8 mouse cellular contexts compared by ENCODE assay signal in the genomic region with DNA sequence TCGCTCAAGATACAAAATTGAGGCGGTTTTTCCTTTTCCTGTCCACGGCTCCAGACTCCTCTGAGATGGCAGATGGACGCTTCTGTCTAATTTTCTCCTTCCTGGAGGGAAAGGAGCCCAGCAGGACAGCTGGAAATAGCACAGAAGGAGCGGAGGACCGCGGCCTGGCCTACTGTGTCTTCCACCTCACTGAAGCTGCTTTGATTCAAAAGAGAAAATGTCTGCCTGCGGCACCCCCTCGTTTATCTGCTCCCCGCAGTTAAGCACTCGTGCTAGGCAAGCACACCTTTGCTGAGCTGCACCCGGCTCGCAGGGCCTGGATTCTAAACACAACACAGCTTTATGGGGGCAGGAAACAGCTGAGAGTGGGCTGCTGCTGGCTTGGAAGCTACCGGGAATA. TPM values are rescaled to one million over a fixed set of nuclear protein-coding genes. Genes with fewer than 3 reads are reported as not detected.
DNase-seq lines count a peak whose midpoint lies in the region; ATAC-seq and TF ChIP-seq lines count a peak whose summit lies in the region.

No protein-coding gene starts in this region.

- no peak overlapping the region for H3K4me3 ChIP-seq in lung, postnatal 0 days (ENCODE audit: low read depth, low read length)
- H3K4me3 ChIP-seq in hindbrain, embryonic 15.5 days = no peak overlapping the region
- H3K4me3 ChIP-seq in stomach, embryonic 15.5 days (replicated peaks) = no peak overlapping the region

- H3K27me3 ChIP-seq in lung, postnatal 0 days (replicated peaks; ENCODE audit: insufficient read depth, low read length) = no peaks in the 10 kb centered on the region
- H3K27me3 ChIP-seq in hindbrain, embryonic 15.5 days = no peaks in the 10 kb centered on the region
- H3K27me3 ChIP-seq in stomach, embryonic 15.5 days (replicated peaks) = no peaks in the 10 kb centered on the region

- WGBS in lung, postnatal 0 days = 32% methylated on average over 13 of the region's 14 CpGs
- 45% methylated on average over 14 of the region's 14 CpGs for WGBS in hindbrain, embryonic 15.5 days
- 49% methylated on average over 14 of the region's 14 CpGs for WGBS in stomach, embryonic 15.5 days

- no peak for DNase-seq in frontal cortex, adult 2 months (ENCODE audit: extremely low spot score in 1 of 2, low spot score in 1 of 2)
- no peak for DNase-seq in lung, postnatal 0 days (ENCODE audit: low spot score)
- no peak for DNase-seq in lung, postnatal 25 days (ENCODE audit: low spot score)
- no peak for DNase-seq in thymus, postnatal 10 days (ENCODE audit: low spot score in 2 of 2)
- DNase-seq in frontal cortex, postnatal 10 days (ENCODE audit: low spot score in 2 of 2) = no peak

- no peak overlapping the region for H3K4me2 ChIP-seq in lung, postnatal 0 days (replicated peaks; ENCODE audit: low read depth, low read length)
- H3K4me2 ChIP-seq in hindbrain, embryonic 15.5 days = peak overlapping the region; percentile 12; the same call in 1 of the 2 replicates
- H3K4me2 ChIP-seq in stomach, embryonic 15.5 days = no peak overlapping the region

- H3K9me3 ChIP-seq in lung, postnatal 0 days (ENCODE audit: low read length) = no peaks in the 10 kb centered on the region
- H3K9me3 ChIP-seq in hindbrain, embryonic 15.5 days = no peaks in the 10 kb centered on the region
- no peaks in the 10 kb centered on the region for H3K9me3 ChIP-seq in stomach, embryonic 15.5 days

- peaks cover 10% of the 10 kb centered on the region; the same call in 1 of the 2 replicates for H3K4me1 ChIP-seq in lung, postnatal 0 days (ENCODE audit: insufficient read depth, low read depth, low read length)
- H3K4me1 ChIP-seq in hindbrain, embryonic 15.5 days (replicated peaks) = peaks cover 38% of the 10 kb centered on the region
- peaks cover 16% of the 10 kb centered on the region; the same call in 1 of the 2 replicates for H3K4me1 ChIP-seq in stomach, embryonic 15.5 days

- peak overlapping the region; percentile 48; the same call in 1 of the 2 replicates for H3K27ac ChIP-seq in lung, postnatal 0 days (ENCODE audit: low read length)
- peak overlapping the region; percentile 73 for H3K27ac ChIP-seq in hindbrain, embryonic 15.5 days (replicated peaks)
- peak overlapping the region; percentile 21; the same call in 1 of the 2 replicates for H3K27ac ChIP-seq in stomach, embryonic 15.5 days

- ATAC-seq in frontal cortex, adult (ENCODE audit: low TSS enrichment) = peak; percentile 58
- ATAC-seq in lung, postnatal 0 days = no peak
- ATAC-seq in hindbrain, embryonic 15.5 days (ENCODE audit: low FRiP score, low read depth) = no peak
- ATAC-seq in stomach, embryonic 15.5 days (ENCODE audit: insufficient read depth, low FRiP score, low read depth) = no peak

- 0 out of 2 replicates have a peak overlapping the region, but pooled peaks have one; percentile 16 for H3K9ac ChIP-seq in lung, postnatal 0 days (replicated peaks; ENCODE audit: low read depth)
- H3K9ac ChIP-seq in hindbrain, embryonic 15.5 days = no peak overlapping the region
- no peak overlapping the region for H3K9ac ChIP-seq in stomach, embryonic 15.5 days

- TF ChIP-seq CTCF in lung, postnatal 0 days (IDR thresholded peaks at IDR 0.05) = no peak

- no peak for TF ChIP-seq EP300 in lung, postnatal 0 days (IDR thresholded peaks at IDR 0.05)

- H3K36me3 ChIP-seq in lung, postnatal 0 days (ENCODE audit: insufficient read depth, low read length) = no peaks in the 10 kb centered on the region
- H3K36me3 ChIP-seq in hindbrain, embryonic 15.5 days = no peaks in the 10 kb centered on the region
- H3K36me3 ChIP-seq in stomach, embryonic 15.5 days = no peaks in the 10 kb centered on the region

RNA-seq across cellular contexts. Expression of a gene that starts 21.9 kb away (rescaled TPM):
- polyA plus RNA-seq in frontal cortex, adult 2 months (2012; rRNA removed) = 979 and 1,007 TPM in 2 replicates
- polyA plus RNA-seq in lung, postnatal 0 days (2015; fragmentation: Nextera tagmentation; extraction: Ambion mirVana) = 305 and 319 TPM in 2 replicates
- polyA plus RNA-seq in hindbrain, embryonic 15.5 days (2015; fragmentation: Nextera tagmentation; extraction: Ambion mirVana) = 1,126 and 1,158 TPM in 2 replicates
- polyA plus RNA-seq in stomach, embryonic 15.5 days (2015; fragmentation: Nextera tagmentation; extraction: Ambion mirVana) = 1,302 and 1,597 TPM in 2 replicates

RNA-seq across cellular contexts. Expression of a gene that starts 23.1 kb away (rescaled TPM):
- 64.4 and 66.1 TPM in 2 replicates for polyA plus RNA-seq in frontal cortex, adult 2 months (2012; rRNA removed)
- polyA plus RNA-seq in lung, postnatal 0 days (2015; fragmentation: Nextera tagmentation; extraction: Ambion mirVana) = 15.7 and 16.0 TPM in 2 replicates
- 32.5 and 33.8 TPM in 2 replicates for polyA plus RNA-seq in hindbrain, embryonic 15.5 days (2015; fragmentation: Nextera tagmentation; extraction: Ambion mirVana)
- 23.7 and 33.3 TPM in 2 replicates for polyA plus RNA-seq in stomach, embryonic 15.5 days (2015; fragmentation: Nextera tagmentation; extraction: Ambion mirVana)

RNA-seq across cellular contexts. Expression of a gene that starts 57.3 kb away (rescaled TPM):
- polyA plus RNA-seq in frontal cortex, adult 2 months (2012; rRNA removed) = 0.15 TPM in 1 of 2 replicates, not detected in the other
- polyA plus RNA-seq in lung, postnatal 0 days (2015; fragmentation: Nextera tagmentation; extraction: Ambion mirVana) = 0.27 and 0.32 TPM in 2 replicates
- not detected in 2 replicates for polyA plus RNA-seq in hindbrain, embryonic 15.5 days (2015; fragmentation: Nextera tagmentation; extraction: Ambion mirVana)
- not detected in 2 replicates for polyA plus RNA-seq in stomach, embryonic 15.5 days (2015; fragmentation: Nextera tagmentation; extraction: Ambion mirVana)

Comparison
In these comparisons a context has a peak if more than half of its experiments do, and no peak if none do; other contexts are left out.
1. H3K27ac ChIP-seq: peak in every context shown above with its lines; median percentile 73 in hindbrain, embryonic 15.5 days; 48 in lung, postnatal 0 days; 21 in stomach, embryonic 15.5 days.